Mouse (Mus musculus) cortical plate, adult 2 months (tissue): Measurements from ENCODE around the gene Tarbp1.

Source experiments
- CTCF ChIP-seq: fragments of 200-500 bp; IDR thresholded peaks from 2 replicates; pipeline ENCODE4 v1.5.1; 2011; ENCODE audit warnings: mild to moderate bottlenecking, control low read depth, low read length; ENCODE audit not compliant: insufficient read depth; ENCODE audit errors: extremely low read depth
- POLR2A ChIP-seq: fragments of 200-500 bp; IDR thresholded peaks from 2 replicates; pipeline ENCODE4 v1.6.1; 2011; ENCODE audit warnings: mild to moderate bottlenecking, low read length, control low read depth; ENCODE audit not compliant: insufficient read depth; ENCODE audit errors: extremely low read depth

GRCm38 (mm10) chr8:126523060-126523574 lies 48.3 kb upstream of the Tarbp1 start:
- TF ChIP-seq CTCF: no peak
- no peak for TF ChIP-seq POLR2A
